Mouse (Mus musculus): ENCODE measurements around the gene Ric8a. TPM values are rescaled to one million over a fixed set of nuclear protein-coding genes. Genes with fewer than 3 reads are reported as not detected.

Gene Ric8a
- polyA plus RNA-seq, 1 experiment = 23.3 TPM

DNA sequence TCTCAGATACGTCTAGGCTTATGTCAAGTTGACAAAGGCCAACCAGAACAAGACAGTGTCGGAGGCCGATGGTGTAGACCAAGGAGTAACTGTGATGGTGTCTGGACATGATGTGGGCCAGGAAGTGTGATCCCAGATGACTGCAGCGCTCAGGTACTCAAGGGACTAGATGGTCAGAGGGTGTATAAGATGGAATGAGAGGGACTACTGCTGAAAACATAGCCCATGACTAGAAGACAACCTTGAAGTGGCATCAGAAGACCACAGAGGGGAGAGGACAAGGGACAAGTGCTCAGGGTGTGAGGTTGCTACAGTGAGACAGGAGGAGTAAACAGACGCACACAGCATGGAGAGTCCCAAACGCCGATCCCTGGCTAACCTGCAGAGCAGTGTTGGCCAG, 13.0 kb upstream of the Ric8a start:
- TF ChIP-seq CTCF (IDR thresholded peaks at IDR 0.05; ENCODE audit: low read depth, low read length) = no peak
- no peak for TF ChIP-seq POLR2A (IDR thresholded peaks at IDR 0.05; ENCODE audit: insufficient read depth, low read length)
- TF ChIP-seq EP300 (IDR thresholded peaks at IDR 0.05; ENCODE audit: insufficient read depth, low read depth, low read length) = no peak
- Histone ChIP-seq H3K4me1 (ENCODE audit: control insufficient read depth, insufficient read depth, low read length) (peaks cover 10% of the 10 kb centered on the region), H3K9ac (ENCODE audit: low read depth, poor library complexity, severe bottlenecking) (no peak overlapping the region), H3K27me3 (ENCODE audit: control insufficient read depth, insufficient read depth, low read length, poor library complexity, severe bottlenecking) (no peaks in the 10 kb centered on the region), H3K9me3 (replicated peaks; ENCODE audit: control insufficient read depth, insufficient read depth, low read length, poor library complexity, severe bottlenecking) (no peaks in the 10 kb centered on the region), H3K4me3 (ENCODE audit: low read depth, low read length) (no peak overlapping the region), H3K27ac (ENCODE audit: insufficient read depth, low read length) (no peak overlapping the region), H3K36me3 (ENCODE audit: control insufficient read depth, insufficient read depth, low read length, poor library complexity, severe bottlenecking) (no peaks in the 10 kb centered on the region)

DNA sequence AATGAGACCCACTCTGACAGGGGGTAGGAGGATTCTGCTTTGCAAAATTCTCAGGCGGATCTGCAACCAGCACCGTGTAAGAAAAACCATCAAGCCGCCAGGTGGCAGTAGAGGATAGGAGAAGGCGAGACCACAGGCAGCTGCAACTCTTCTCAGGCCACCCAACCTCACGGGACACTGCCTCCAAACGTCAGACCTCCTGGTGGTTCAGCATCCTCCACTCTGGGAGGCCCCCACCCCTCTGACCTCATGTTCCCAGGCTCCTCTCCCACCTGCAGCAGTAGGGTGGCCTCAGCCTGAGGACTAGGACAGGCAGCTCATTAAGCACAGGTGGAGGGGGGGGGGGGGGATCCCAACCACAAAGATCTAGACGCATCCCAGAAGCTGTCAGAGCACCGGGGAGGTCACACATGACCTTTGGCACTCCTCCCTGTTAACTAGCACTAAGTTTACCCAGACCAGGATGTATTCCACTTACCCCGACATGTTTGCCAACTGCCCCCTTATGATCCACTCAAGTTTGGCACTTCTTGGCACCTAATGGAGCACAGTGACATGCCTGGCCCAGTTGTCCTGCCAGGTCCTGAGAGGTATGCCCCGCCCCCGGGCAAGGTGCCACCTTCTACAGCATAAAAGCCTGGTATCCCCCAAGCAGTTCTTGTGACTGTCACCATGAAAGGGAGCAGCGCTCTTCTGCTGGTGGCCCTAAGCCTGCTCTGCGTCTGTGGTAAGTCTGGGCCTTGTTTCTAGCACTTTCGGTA, 11.7 kb upstream of the Ric8a start, which contains the start of gene Scgb1c1:
Gene Scgb1c1, plus strand, starts transcription at position 643 of the 761 bp plus-strand sequence.
- H3K36me3 ChIP-seq (ENCODE audit: control insufficient read depth, insufficient read depth, low read length, poor library complexity, severe bottlenecking) = no peaks in the 10 kb centered on the region
- no peaks in the 10 kb centered on the region for H3K9me3 ChIP-seq (replicated peaks; ENCODE audit: control insufficient read depth, insufficient read depth, low read length, poor library complexity, severe bottlenecking)
- H3K4me3 ChIP-seq (ENCODE audit: low read depth, low read length) = no peak within 1 kb of the TSS
- no peak within 1 kb of the TSS for H3K27ac ChIP-seq (ENCODE audit: insufficient read depth, low read length)
- H3K27me3 ChIP-seq (ENCODE audit: control insufficient read depth, insufficient read depth, low read length, poor library complexity, severe bottlenecking) = no peaks in the 10 kb centered on the region
- no peak for TF ChIP-seq POLR2A (IDR thresholded peaks at IDR 0.05; ENCODE audit: insufficient read depth, low read length)
- TF ChIP-seq EP300 (IDR thresholded peaks at IDR 0.05; ENCODE audit: insufficient read depth, low read depth, low read length) = 0 out of 2 replicates have a peak, but pooled peaks have one; percentile 66
- peak; percentile 87 for TF ChIP-seq CTCF (IDR thresholded peaks at IDR 0.05; ENCODE audit: low read depth, low read length)
- H3K4me1 ChIP-seq (ENCODE audit: control insufficient read depth, insufficient read depth, low read length) = peaks cover 10% of the 10 kb centered on the region
- H3K9ac ChIP-seq (ENCODE audit: low read depth, poor library complexity, severe bottlenecking) = no peak within 1 kb of the TSS

DNA sequence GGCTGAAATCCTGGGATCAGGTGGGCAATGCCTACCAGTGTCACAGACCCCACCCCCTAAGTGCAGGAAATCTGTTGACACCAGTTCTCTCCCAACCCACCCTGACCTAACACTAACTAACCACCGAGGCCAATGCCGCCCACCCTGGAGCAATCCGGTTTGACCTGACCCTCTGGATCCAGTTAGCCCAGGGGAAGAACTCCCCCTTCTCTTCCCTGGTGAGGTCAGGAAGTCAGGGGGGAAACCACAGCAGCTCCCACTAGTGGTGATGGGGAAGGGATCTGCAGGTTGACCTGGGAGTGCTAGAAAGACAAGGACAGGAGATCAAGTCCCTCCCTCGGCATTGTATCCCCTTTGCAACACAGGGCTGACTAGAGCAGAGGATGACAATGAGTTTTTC, 11.1 kb upstream of the Ric8a start:
- no peak overlapping the region for H3K27ac ChIP-seq (ENCODE audit: insufficient read depth, low read length)
- TF ChIP-seq CTCF (IDR thresholded peaks at IDR 0.05; ENCODE audit: low read depth, low read length) = peak; percentile 59
- TF ChIP-seq POLR2A (IDR thresholded peaks at IDR 0.05; ENCODE audit: insufficient read depth, low read length) = no peak
- TF ChIP-seq EP300 (IDR thresholded peaks at IDR 0.05; ENCODE audit: insufficient read depth, low read depth, low read length) = 0 out of 2 replicates have a peak, but pooled peaks have one; percentile 2
- no peak overlapping the region for H3K4me3 ChIP-seq (ENCODE audit: low read depth, low read length)
- no peaks in the 10 kb centered on the region for H3K36me3 ChIP-seq (ENCODE audit: control insufficient read depth, insufficient read depth, low read length, poor library complexity, severe bottlenecking)
- H3K9ac ChIP-seq (ENCODE audit: low read depth, poor library complexity, severe bottlenecking) = no peak overlapping the region
- H3K27me3 ChIP-seq (ENCODE audit: control insufficient read depth, insufficient read depth, low read length, poor library complexity, severe bottlenecking) = no peaks in the 10 kb centered on the region
- H3K4me1 ChIP-seq (ENCODE audit: control insufficient read depth, insufficient read depth, low read length) = peaks cover 10% of the 10 kb centered on the region
- H3K9me3 ChIP-seq (replicated peaks; ENCODE audit: control insufficient read depth, insufficient read depth, low read length, poor library complexity, severe bottlenecking) = no peaks in the 10 kb centered on the region

DNA sequence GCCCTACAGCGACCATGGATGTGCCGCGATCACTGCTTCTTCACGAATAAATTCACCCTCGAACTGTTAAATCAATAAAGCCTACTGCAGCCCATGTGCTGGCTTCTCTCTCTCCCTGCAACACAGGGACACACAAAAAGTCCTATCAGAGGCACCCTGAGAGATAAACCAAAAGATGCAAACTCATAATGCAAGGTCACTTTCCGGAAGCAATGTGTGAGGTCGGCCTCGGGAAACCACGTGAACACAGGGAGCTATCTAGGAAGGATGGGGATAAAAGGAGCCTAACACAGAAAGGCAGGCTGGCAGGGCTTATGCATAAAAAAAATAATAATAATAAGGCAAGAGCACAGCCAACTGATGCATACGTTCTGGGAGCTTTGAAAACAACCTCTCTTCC, 10.1 kb upstream of the Ric8a start:
- no peak for TF ChIP-seq POLR2A (IDR thresholded peaks at IDR 0.05; ENCODE audit: insufficient read depth, low read length)
- no peaks in the 10 kb centered on the region for H3K9me3 ChIP-seq (replicated peaks; ENCODE audit: control insufficient read depth, insufficient read depth, low read length, poor library complexity, severe bottlenecking)

DNA sequence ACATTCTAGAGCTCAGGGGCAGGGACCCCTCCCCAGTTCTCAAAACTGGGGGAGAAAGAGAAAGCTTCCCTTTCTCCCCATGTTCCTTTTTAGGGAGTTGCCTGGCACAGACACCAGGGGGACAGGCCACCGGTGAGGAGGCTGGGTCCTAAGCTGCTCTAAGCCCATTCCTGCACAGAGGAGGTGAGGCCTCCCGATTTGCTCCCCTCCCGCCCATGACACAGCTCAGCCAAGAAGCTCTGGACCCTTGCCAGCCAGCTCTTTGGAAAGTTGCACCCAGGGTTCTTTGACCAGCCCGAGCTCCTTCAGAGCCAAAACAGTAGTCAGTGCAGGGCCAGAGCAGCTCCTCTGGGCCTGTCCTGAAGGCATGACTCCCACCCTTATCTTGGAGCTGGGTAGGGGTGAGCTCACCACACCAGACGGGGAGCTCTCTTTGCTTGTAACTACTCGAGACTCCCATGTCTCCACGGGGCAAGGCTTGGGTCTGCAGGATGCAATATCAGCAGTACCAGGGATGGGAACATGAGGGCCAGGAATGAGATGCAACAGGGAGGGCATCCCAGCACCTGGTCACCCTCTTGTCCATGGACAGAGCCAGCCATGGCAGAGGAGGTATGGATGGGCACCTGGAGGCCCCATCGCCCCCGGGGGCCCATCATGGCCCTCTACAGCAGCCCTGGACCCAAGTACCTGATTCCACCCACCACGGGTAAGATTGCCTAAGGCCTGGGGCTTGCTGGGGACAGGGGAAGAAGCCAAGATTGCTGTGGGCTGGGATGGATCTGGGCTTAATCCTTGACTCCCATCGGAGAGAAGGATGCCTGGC, 8.8 kb upstream of the Ric8a start, which contains the start of gene Odf3:
Gene Odf3, plus strand, starts transcription at position 51 of the 826 bp plus-strand sequence.
- Histone ChIP-seq H3K4me3 (ENCODE audit: low read depth, low read length) (no peak within 1 kb of the TSS), H3K4me1 (ENCODE audit: control insufficient read depth, insufficient read depth, low read length) (peaks cover 7% of the 10 kb centered on the region), H3K36me3 (ENCODE audit: control insufficient read depth, insufficient read depth, low read length, poor library complexity, severe bottlenecking) (no peaks in the 10 kb centered on the region; the same call in 1 of the 2 replicates), H3K9ac (ENCODE audit: low read depth, poor library complexity, severe bottlenecking) (no peak within 1 kb of the TSS), H3K27ac (ENCODE audit: insufficient read depth, low read length) (no peak within 1 kb of the TSS), H3K27me3 (ENCODE audit: control insufficient read depth, insufficient read depth, low read length, poor library complexity, severe bottlenecking) (no peaks in the 10 kb centered on the region), H3K9me3 (replicated peaks; ENCODE audit: control insufficient read depth, insufficient read depth, low read length, poor library complexity, severe bottlenecking) (no peaks in the 10 kb centered on the region)
- TF ChIP-seq POLR2A (IDR thresholded peaks at IDR 0.05; ENCODE audit: insufficient read depth, low read length) (no peak), CTCF (IDR thresholded peaks at IDR 0.05; ENCODE audit: low read depth, low read length) (no peak), EP300 (IDR thresholded peaks at IDR 0.05; ENCODE audit: insufficient read depth, low read depth, low read length) (no peak)

More for the DNA sequence above, 10.1 kb upstream of the Ric8a start:
- H3K4me3 ChIP-seq (ENCODE audit: low read depth, low read length) = no peak overlapping the region
- H3K36me3 ChIP-seq (ENCODE audit: control insufficient read depth, insufficient read depth, low read length, poor library complexity, severe bottlenecking) = no peaks in the 10 kb centered on the region
- no peak overlapping the region for H3K9ac ChIP-seq (ENCODE audit: low read depth, poor library complexity, severe bottlenecking)
- no peak overlapping the region for H3K27ac ChIP-seq (ENCODE audit: insufficient read depth, low read length)
- peaks cover 8% of the 10 kb centered on the region for H3K4me1 ChIP-seq (ENCODE audit: control insufficient read depth, insufficient read depth, low read length)
- H3K27me3 ChIP-seq (ENCODE audit: control insufficient read depth, insufficient read depth, low read length, poor library complexity, severe bottlenecking) = no peaks in the 10 kb centered on the region
